Mouse (Mus musculus) forebrain, embryonic 11.5 days (tissue): ENCODE results near the gene Acod1. TPM values are rescaled to one million over a fixed set of nuclear protein-coding genes. Genes with fewer than 3 reads are reported as not detected.

Experiments used
- ATAC-seq: fragments of 200-750 bp; cut with Nextera tagmentation; replicated peaks from 2 replicates; pipeline ENCODE4 v1.8.0; 2017; ENCODE audit warnings: moderate TSS enrichment; ENCODE audit not compliant: low FRiP score
- DNase-seq: peaks from one replicate; pipeline ENCODE4 v3.0.0-alpha.2; 2017; ENCODE audit warnings: low spot score
- H3K27ac ChIP-seq: fragments of 300-500 bp; sonication (generic); 2 replicates; pipeline ENCODE4 v1.5.1; 2014; ENCODE audit warnings: low read depth, low read length
- H3K27me3 ChIP-seq: fragments of 300-500 bp; sonication (generic); 2 replicates; pipeline ENCODE4 v1.6.1; 2014; ENCODE audit warnings: mild to moderate bottlenecking, low read length, mixed read lengths; ENCODE audit not compliant: control insufficient read depth, insufficient read depth
- H3K36me3 ChIP-seq: fragments of 300-500 bp; sonication (generic); 2 replicates; pipeline ENCODE4 v1.6.1; 2014; ENCODE audit warnings: mild to moderate bottlenecking, low read length, moderate library complexity, mixed read lengths; ENCODE audit not compliant: control insufficient read depth, insufficient read depth
- H3K4me1 ChIP-seq: fragments of 300-500 bp; sonication (generic); replicated peaks from 2 replicates; pipeline ENCODE4 v1.6.1; 2014; ENCODE audit warnings: low read length, mixed read lengths; ENCODE audit not compliant: control insufficient read depth, insufficient read depth
- H3K4me2 ChIP-seq: fragments of 300-500 bp; sonication (generic); 2 replicates; pipeline ENCODE4 v1.6.1; 2014; ENCODE audit warnings: low read depth, mild to moderate bottlenecking, low read length, moderate library complexity, mixed read lengths; ENCODE audit not compliant: severe bottlenecking
- H3K4me3 ChIP-seq: fragments of 300-500 bp; sonication (generic); 2 replicates; pipeline ENCODE4 v1.5.1; 2014; ENCODE audit warnings: low read depth, low read length
- H3K9ac ChIP-seq: fragments of 300-500 bp; sonication (generic); 2 replicates; pipeline ENCODE4 v1.6.1; 2014; ENCODE audit warnings: low read length
- H3K9me3 ChIP-seq: fragments of 300-500 bp; sonication (generic); 2 replicates; pipeline ENCODE4 v1.6.1; 2016; ENCODE audit warnings: low read length, mixed read lengths; ENCODE audit not compliant: control insufficient read depth
- WGBS: fragments of 180-500 bp; shearing (Covaris S2); extraction: QIAGEN DNeasy Blood & Tissue Kit; methylation state at CpG from one replicate; pipeline ENCODE4 v1.1.7; 2014; 5-methylcytosine and 5-hydroxymethylcytosine counted together
- polyA plus RNA-seq: library from polyadenylated mRNA; unstranded; fragments of >200 nt; fragmentation: Nextera tagmentation; extraction: Ambion mirVana; gene quantifications from 2 replicates; pipeline ENCODE4 v1.2.1, GENCODE M21; 2014

Gene Acod1
- polyA plus RNA-seq, 1 experiment from 2014 or later, result not detected

DNA sequence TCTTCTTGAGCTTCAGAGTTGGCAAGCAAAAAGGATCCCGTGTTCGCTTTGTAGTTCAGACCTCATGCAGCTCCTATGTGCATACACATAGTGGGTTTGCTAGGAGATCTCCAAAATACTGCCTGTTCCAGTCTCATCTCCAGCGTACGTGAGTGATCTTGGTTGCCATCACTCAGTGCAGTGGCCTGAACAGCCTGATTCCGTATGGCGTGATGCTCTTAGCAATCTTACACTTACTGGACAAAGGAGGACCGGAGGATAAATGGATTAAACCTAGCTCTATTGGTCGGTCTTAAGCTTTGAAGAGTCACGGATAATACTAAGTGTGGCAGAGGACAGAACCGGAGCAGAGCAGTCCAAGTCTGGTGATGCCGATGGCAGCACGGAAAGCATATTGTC, 22.7 kb downstream of the Acod1 start:
- peak overlapping the region; percentile 62 for H3K4me3 ChIP-seq
- peak overlapping the region; percentile 82 for H3K4me2 ChIP-seq
- no peaks in the 10 kb centered on the region for H3K36me3 ChIP-seq
- no peaks in the 10 kb centered on the region for H3K4me1 ChIP-seq
- no peaks in the 10 kb centered on the region for H3K27me3 ChIP-seq
- H3K27ac ChIP-seq, result no peak overlapping the region; the same call in 1 of the 2 replicates
- H3K9me3 ChIP-seq, result no peaks in the 10 kb centered on the region
- peak overlapping the region; percentile 72 for H3K9ac ChIP-seq
- ATAC-seq (no peak; the same call in 1 of the 2 replicates), DNase-seq (no peak)
- WGBS, result 14% methylated on average over 12 of the region's 12 CpGs

DNA sequence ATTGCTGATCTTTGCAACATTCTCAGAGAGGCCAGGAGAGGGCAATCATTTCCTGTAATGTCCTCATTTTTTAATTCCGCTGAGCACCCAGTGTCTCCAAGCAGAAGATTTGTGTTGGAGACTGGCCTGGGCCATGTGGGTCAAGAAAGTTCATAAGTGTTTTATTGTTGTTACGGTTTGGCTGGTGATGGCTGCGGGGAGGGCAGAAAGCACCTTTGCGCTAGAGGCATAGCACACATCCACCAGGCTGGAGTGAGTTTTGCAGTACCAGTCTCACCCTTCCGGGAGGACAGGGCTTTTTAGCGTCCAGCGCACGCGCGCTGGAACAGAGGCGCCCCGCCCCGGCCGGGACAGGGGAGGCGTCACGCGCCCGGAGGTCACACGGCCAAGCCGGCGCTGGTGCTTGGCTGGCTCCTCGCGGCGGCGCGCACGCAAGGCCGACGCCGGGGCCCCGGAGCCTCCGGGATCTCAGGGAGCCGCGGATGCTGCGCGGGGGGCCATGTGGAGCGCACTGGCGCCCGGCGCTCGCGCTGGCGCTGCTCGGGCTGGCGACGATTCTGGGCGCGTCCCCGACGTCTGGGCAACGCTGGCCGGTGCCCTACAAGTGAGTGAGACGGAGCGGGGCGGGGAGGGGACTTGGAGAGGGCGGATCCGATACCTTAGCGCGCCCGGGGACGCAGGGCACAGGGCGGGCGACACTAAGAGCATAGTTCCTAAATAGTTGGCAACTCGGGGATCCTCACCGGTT, 23.3 kb downstream of the Acod1 start, which contains the start of gene Cln5:
Cln5 (plus strand) TSS at position 353 of the 748 bp plus-strand sequence.
- WGBS, result under 1% methylated on average over 60 of the region's 65 CpGs
- no peaks in the 10 kb centered on the region for H3K9me3 ChIP-seq
- ATAC-seq (peak; percentile 97), DNase-seq (peak; percentile 96)
- H3K4me2 ChIP-seq, result peak within 1 kb of the TSS; percentile 82
- H3K4me3 ChIP-seq, result peak within 1 kb of the TSS; percentile 62
- peak within 1 kb of the TSS; percentile 72 for H3K9ac ChIP-seq
- no peaks in the 10 kb centered on the region for H3K4me1 ChIP-seq
- H3K27me3 ChIP-seq, result no peaks in the 10 kb centered on the region
- H3K27ac ChIP-seq, result peak within 1 kb of the TSS; percentile 57; the same call in 1 of the 2 replicates
- H3K36me3 ChIP-seq, result no peaks in the 10 kb centered on the region

DNA sequence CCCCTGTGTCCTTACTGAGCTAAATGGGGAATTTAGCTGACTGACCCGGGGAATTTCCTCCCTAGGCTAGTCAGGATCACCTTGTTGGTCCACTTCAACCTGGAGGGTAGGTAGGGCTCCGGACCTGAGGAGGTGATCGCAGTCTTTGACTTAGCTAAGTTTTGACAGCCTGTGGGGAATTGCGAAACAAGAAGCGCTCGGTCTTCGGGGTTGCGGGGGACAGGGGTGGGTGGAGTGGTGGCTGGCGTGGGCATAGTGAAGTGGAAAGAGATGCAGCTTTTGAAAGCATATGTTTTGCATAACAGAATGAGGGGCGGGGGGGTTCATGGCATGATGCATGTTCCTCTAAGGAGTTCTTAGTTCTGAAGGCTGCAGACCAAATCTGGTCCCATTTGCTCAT, 24.0 kb downstream of the Acod1 start:
- H3K27ac ChIP-seq, result no peak overlapping the region
- peak overlapping the region; percentile 62 for H3K4me3 ChIP-seq
- ATAC-seq, result no peak
- peak overlapping the region; percentile 72 for H3K9ac ChIP-seq
- H3K4me1 ChIP-seq, result no peaks in the 10 kb centered on the region
- no peaks in the 10 kb centered on the region for H3K27me3 ChIP-seq
- peak overlapping the region; percentile 82 for H3K4me2 ChIP-seq
- H3K36me3 ChIP-seq, result no peaks in the 10 kb centered on the region
- no peaks in the 10 kb centered on the region for H3K9me3 ChIP-seq
- DNase-seq, result no peak
- WGBS, result 7% methylated on average over 10 of the region's 10 CpGs

DNA sequence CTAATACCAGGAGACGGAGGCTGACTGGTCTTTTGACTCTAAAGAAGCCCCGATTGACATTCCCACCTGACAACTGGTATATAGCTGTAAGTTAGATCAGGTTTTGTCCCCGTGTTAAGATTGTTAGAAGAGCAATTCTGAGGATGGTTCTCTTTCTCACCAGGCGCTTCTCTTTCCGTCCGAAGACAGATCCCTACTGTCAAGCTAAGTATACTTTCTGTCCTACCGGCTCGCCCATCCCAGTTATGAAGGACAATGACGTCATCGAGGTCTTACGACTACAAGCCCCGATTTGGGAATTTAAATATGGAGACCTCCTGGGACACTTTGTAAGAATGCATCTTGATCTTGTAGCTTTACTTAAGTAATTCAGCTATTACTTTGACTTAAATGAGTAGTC, 24.7 kb downstream of the Acod1 start:
- no peaks in the 10 kb centered on the region for H3K36me3 ChIP-seq
- H3K4me1 ChIP-seq, result no peaks in the 10 kb centered on the region
- ATAC-seq, result no peak
- H3K9ac ChIP-seq, result no peak overlapping the region
- H3K9me3 ChIP-seq, result no peaks in the 10 kb centered on the region
- DNase-seq, result no peak
- WGBS, result 94% methylated on average over 12 of the region's 12 CpGs
- H3K4me3 ChIP-seq, result no peak overlapping the region
- no peak overlapping the region for H3K27ac ChIP-seq
- no peak overlapping the region for H3K4me2 ChIP-seq
- H3K27me3 ChIP-seq, result no peaks in the 10 kb centered on the region

DNA sequence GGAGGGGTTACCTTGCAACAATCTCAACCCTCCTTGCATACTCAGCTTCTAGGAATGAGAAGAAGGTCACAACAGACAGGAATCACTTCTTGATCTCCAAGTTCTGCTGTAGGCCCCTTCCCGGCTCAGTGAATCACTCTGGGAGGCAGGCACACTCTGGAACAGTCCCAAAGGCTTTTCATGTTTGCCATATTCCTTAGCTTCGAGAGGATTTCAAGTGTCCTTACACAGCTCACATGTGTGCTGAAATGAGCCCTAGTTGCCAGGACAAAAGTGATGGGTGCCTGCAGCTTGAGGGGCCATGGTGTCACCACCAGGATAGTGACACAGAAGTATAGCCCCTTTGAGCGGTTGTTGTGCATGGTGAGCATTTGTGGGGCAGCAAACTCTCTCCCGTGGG, 26.0 kb downstream of the Acod1 start:
- H3K27me3 ChIP-seq, result no peaks in the 10 kb centered on the region
- no peak overlapping the region for H3K4me2 ChIP-seq
- no peaks in the 10 kb centered on the region for H3K36me3 ChIP-seq
- ATAC-seq, result no peak
- no peak overlapping the region for H3K9ac ChIP-seq
- H3K4me1 ChIP-seq, result no peaks in the 10 kb centered on the region
- no peak overlapping the region for H3K4me3 ChIP-seq
- no peaks in the 10 kb centered on the region for H3K9me3 ChIP-seq
- no peak for DNase-seq
- no peak overlapping the region for H3K27ac ChIP-seq
- WGBS, result 87% methylated on average over 4 of the region's 4 CpGs

DNA sequence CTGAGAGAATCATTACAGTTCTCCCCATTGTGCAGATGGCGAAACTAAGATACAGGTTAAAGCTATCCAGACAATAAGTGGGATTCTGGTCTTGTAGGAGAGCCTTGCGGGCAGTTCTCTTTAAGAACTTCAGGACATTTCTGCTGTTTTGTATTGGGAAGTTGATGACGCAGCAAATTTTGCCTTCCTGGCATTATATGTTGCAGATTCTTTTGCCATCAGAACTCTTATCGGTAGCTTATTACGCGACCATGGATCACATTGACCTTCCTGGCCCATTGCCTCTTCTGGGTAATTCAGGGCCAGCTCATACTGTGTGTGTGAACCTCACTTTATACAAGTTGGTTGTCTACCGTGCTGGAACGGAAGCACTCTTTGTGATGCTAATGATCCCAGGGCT, 27.0 kb downstream of the Acod1 start:
- Histone ChIP-seq H3K9me3 (no peaks in the 10 kb centered on the region), H3K9ac (no peak overlapping the region), H3K36me3 (no peaks in the 10 kb centered on the region), H3K27ac (no peak overlapping the region), H3K4me3 (no peak overlapping the region), H3K27me3 (no peaks in the 10 kb centered on the region), H3K4me2 (no peak overlapping the region), H3K4me1 (no peaks in the 10 kb centered on the region)
- WGBS, result 87% methylated on average over 8 of the region's 8 CpGs
- ATAC-seq, result no peak
- DNase-seq, result no peak

DNA sequence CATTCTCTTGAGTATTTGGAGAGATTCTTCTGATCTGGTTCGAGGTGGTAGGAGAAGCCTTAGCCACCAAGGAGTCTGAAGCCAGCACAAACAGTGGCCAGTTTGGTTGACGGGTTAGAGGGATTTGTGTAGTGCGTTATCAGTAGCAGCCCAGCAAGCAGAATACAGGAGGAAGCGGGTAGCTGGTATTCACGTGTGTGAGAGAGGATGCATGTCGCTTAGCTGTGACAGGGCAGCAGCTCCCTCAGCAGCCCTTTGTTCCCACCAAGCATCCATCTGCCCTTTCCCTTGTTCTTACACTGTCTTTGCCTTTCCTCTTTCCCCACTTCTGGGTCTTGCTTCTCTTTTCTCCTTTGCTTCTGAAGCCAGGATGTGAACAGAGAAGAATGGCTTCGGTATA, 28.4 kb downstream of the Acod1 start:
- no peak overlapping the region for H3K4me2 ChIP-seq
- WGBS, result 81% methylated on average over 7 of the region's 7 CpGs
- no peak overlapping the region for H3K4me3 ChIP-seq
- no peak overlapping the region for H3K27ac ChIP-seq
- ATAC-seq (no peak), DNase-seq (no peak)
- H3K9ac ChIP-seq, result no peak overlapping the region
- H3K27me3 ChIP-seq, result no peaks in the 10 kb centered on the region
- H3K9me3 ChIP-seq, result no peaks in the 10 kb centered on the region
- H3K4me1 ChIP-seq, result no peaks in the 10 kb centered on the region
- H3K36me3 ChIP-seq, result no peaks in the 10 kb centered on the region

DNA sequence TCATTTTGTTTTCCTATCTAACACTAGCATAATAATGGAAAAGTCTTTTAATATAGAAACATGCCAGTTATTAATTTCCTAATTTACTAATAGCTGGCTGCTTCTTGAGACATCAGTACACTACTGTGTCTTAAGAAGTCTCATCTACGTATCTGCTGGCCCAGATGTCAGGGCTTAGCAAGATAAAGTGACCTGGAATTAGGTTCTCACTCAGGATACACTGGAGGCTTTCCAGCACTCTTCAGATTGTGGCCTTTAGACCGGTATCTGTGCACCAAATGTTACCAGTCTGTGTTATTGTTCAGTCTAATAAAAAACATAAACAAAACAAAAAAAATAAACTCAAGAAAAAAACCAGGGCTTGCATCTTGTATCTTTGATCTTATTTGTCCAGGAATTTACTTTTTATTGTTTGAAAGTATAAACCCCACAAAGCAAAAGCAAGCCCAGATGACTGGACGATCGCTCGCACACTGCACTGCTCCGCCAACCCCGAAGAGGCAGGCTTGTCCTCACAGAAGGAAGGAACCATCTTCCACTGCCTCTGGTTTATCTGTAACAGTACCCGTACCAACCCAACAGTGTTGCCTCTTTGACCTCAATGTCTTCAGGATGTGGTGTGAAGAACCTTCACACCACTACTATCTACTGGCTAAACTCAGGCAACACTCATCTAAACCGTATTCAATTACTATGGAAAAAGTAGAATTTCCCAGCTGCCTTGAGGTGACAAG, 30.7 kb downstream of the Acod1 start:
- Histone ChIP-seq H3K36me3 (no peaks in the 10 kb centered on the region), H3K27me3 (no peaks in the 10 kb centered on the region)

More for the DNA sequence above, 30.7 kb downstream of the Acod1 start:
- ATAC-seq (no peak), DNase-seq (no peak)
- no peaks in the 10 kb centered on the region for H3K4me1 ChIP-seq
- WGBS, result 94% methylated on average over 9 of the region's 9 CpGs
- no peaks in the 10 kb centered on the region for H3K9me3 ChIP-seq
- H3K4me3 ChIP-seq, result no peak overlapping the region
- H3K4me2 ChIP-seq, result no peak overlapping the region
- H3K9ac ChIP-seq, result no peak overlapping the region
- H3K27ac ChIP-seq, result no peak overlapping the region
